ENCODE assay signal across 18 mouse cellular contexts in genomic region chr6:4938901-4939300, GRCm38 (mm10). TPM values are rescaled to one million over a fixed set of nuclear protein-coding genes. Genes with fewer than 3 reads are reported as not detected.
A peak's percentile ranks its signal among the peaks of the same experiment; 100 is the strongest.
DNase-seq lines count a peak whose midpoint lies in the region; ATAC-seq and TF ChIP-seq lines count a peak whose summit lies in the region.
"Had no signal": no experiment of that assay in that cellular context is flagged by ENCODE, and none has a peak within 500 bp of the region (broad histone marks: within the 10 kb centered on the region; RNA-seq: fewer than 3 reads in every experiment).

No protein-coding gene starts in this region.

- DNase-seq in hindbrain, embryonic 10.5 days (ENCODE audit: low spot score), result no peak
- no peak for DNase-seq in testis, postnatal 10 days (ENCODE audit: low spot score)
- peak; percentile 13 for DNase-seq in yolk sac, embryonic 10.5 days (ENCODE audit: low spot score)
- no peak for DNase-seq in left cerebral cortex, postnatal 25 days (ENCODE audit: low spot score in 2 of 2)
- no peak for DNase-seq in adrenal gland, postnatal 10 days
- DNase-seq: cerebellum, adult 11-12 months; gastrocnemius, postnatal 10 days; kidney, adult 9 months; layer of hippocampus, adult 9-11 months; right cerebral cortex, adult 18-20 months had no signal

- ATAC-seq in hindbrain, embryonic 12.5 days (ENCODE audit: low FRiP score), result no peak
- ATAC-seq in embryonic facial prominence, embryonic 12.5 days (ENCODE audit: insufficient number of reproducible peaks, insufficient read depth, low FRiP score, low TSS enrichment), result no peak
- ATAC-seq: CD4-positive, CD25-positive, alpha-beta regulatory T cell, adult 4 months; forebrain, embryonic 16.5 days; hindbrain, embryonic 16.5 days had no signal

- H3K4me3 ChIP-seq in hindbrain, embryonic 10.5 days, result no peak overlapping the region
- no peak overlapping the region for H3K4me3 ChIP-seq in hindbrain, embryonic 12.5 days
- no peak overlapping the region for H3K4me3 ChIP-seq in testis, adult 2 months (ENCODE audit: control insufficient read depth, low read depth, low read length)
- no peak overlapping the region for H3K4me3 ChIP-seq in embryonic facial prominence, embryonic 12.5 days
- H3K4me3 ChIP-seq: liver, embryonic 15.5 days; neural tube, embryonic 12.5 days had no signal

- intact Hi-C loops in left cerebral cortex, postnatal 25 days (cut with DNase I), result no loop called here

- WGBS in hindbrain, embryonic 10.5 days, result 21% methylated on average over 3 of the region's 3 CpGs
- WGBS in hindbrain, embryonic 12.5 days, result 24% methylated on average over 3 of the region's 3 CpGs
- WGBS in embryonic facial prominence, embryonic 12.5 days, result 15% methylated on average over 3 of the region's 3 CpGs

- TF ChIP-seq CTCF in testis, adult 2 months (IDR thresholded peaks at IDR 0.05; ENCODE audit: control insufficient read depth, insufficient read depth, insufficient replicate concordance, low read depth, low read length), result no peak

- no peak overlapping the region for H3K4me2 ChIP-seq in hindbrain, embryonic 12.5 days (replicated peaks)
- H3K4me2 ChIP-seq in embryonic facial prominence, embryonic 12.5 days (replicated peaks), result no peak overlapping the region
- H3K4me2 ChIP-seq: liver, embryonic 15.5 days; neural tube, embryonic 12.5 days had no signal

- H3K36me3 ChIP-seq in hindbrain, embryonic 10.5 days, result 0 out of 2 replicates have a peak, but pooled peaks cover 7% of the 10 kb centered on the region
- no peaks in the 10 kb centered on the region for H3K36me3 ChIP-seq in hindbrain, embryonic 12.5 days
- H3K36me3 ChIP-seq in testis, adult 2 months (ENCODE audit: control insufficient read depth, insufficient read depth, low read length), result no peaks in the 10 kb centered on the region
- no peaks in the 10 kb centered on the region for H3K36me3 ChIP-seq in embryonic facial prominence, embryonic 12.5 days
- H3K36me3 ChIP-seq: liver, embryonic 15.5 days; neural tube, embryonic 12.5 days had no signal

- no peak for TF ChIP-seq POLR2A in testis, adult 2 months (IDR thresholded peaks at IDR 0.05; ENCODE audit: control insufficient read depth, low read depth, low read length)

- H3K9ac ChIP-seq in hindbrain, embryonic 12.5 days, result no peak overlapping the region
- H3K9ac ChIP-seq in embryonic facial prominence, embryonic 12.5 days, result no peak overlapping the region
- H3K9ac ChIP-seq: liver, embryonic 15.5 days; neural tube, embryonic 12.5 days had no signal

- no peaks in the 10 kb centered on the region for H3K9me3 ChIP-seq in hindbrain, embryonic 10.5 days
- H3K9me3 ChIP-seq in hindbrain, embryonic 12.5 days (replicated peaks), result no peaks in the 10 kb centered on the region
- H3K9me3 ChIP-seq in embryonic facial prominence, embryonic 12.5 days, result no peaks in the 10 kb centered on the region
- H3K9me3 ChIP-seq: liver, embryonic 15.5 days; neural tube, embryonic 12.5 days had no signal

- peak overlapping the region; percentile 64 for H3K27ac ChIP-seq in hindbrain, embryonic 10.5 days
- no peak overlapping the region for H3K27ac ChIP-seq in hindbrain, embryonic 12.5 days
- peak overlapping the region; percentile 49 for H3K27ac ChIP-seq in testis, adult 2 months (ENCODE audit: control insufficient read depth, insufficient read depth, low read depth, low read length)
- H3K27ac ChIP-seq in embryonic facial prominence, embryonic 12.5 days, result peak overlapping the region; percentile 68
- H3K27ac ChIP-seq: liver, embryonic 15.5 days; neural tube, embryonic 12.5 days had no signal

- H3K27me3 ChIP-seq in hindbrain, embryonic 10.5 days (ENCODE audit: insufficient read depth, poor library complexity, severe bottlenecking), result no peaks in the 10 kb centered on the region
- no peaks in the 10 kb centered on the region for H3K27me3 ChIP-seq in hindbrain, embryonic 12.5 days
- no peaks in the 10 kb centered on the region for H3K27me3 ChIP-seq in testis, adult 2 months (ENCODE audit: control insufficient read depth, insufficient read depth, low read length)
- H3K27me3 ChIP-seq in embryonic facial prominence, embryonic 12.5 days, result no peaks in the 10 kb centered on the region
- H3K27me3 ChIP-seq: liver, embryonic 15.5 days; neural tube, embryonic 12.5 days had no signal

- peaks cover 35% of the 10 kb centered on the region for H3K4me1 ChIP-seq in hindbrain, embryonic 10.5 days (replicated peaks)
- H3K4me1 ChIP-seq in hindbrain, embryonic 12.5 days, result peaks cover 18% of the 10 kb centered on the region; the same call in 1 of the 2 replicates
- no peaks in the 10 kb centered on the region for H3K4me1 ChIP-seq in testis, adult 2 months (ENCODE audit: control insufficient read depth, insufficient read depth, low read length)
- peaks cover 24% of the 10 kb centered on the region for H3K4me1 ChIP-seq in embryonic facial prominence, embryonic 12.5 days
- H3K4me1 ChIP-seq: liver, embryonic 15.5 days had no signal

RNA-seq across cellular contexts. Expression of gene Ppp1r9a, which starts 36.2 kb away (rescaled TPM):
- polyA plus RNA-seq in hindbrain, embryonic 10.5 days (2016; fragmentation: Nextera tagmentation; extraction: Ambion mirVana), result 19.0 and 19.2 TPM in 2 replicates
- polyA plus RNA-seq in hindbrain, embryonic 12.5 days (2016; fragmentation: Nextera tagmentation; extraction: Ambion mirVana), result 28.3 and 30.9 TPM in 2 replicates
- 6.1 and 8.5 TPM in 2 replicates for polyA plus RNA-seq in testis, adult 2 months (2012; rRNA removed)
- polyA plus RNA-seq in embryonic facial prominence, embryonic 12.5 days (2016; fragmentation: Nextera tagmentation; extraction: Ambion mirVana), result 23.0 and 26.6 TPM in 2 replicates
- total RNA-seq in left cerebral cortex, postnatal 25 days (2021), result 100 to 1,000 TPM; 191 to 212 TPM
- 10 to 100 TPM; 31.6 to 49.9 TPM for total RNA-seq in adrenal gland, postnatal 10 days (2021)
